Mouse (Mus musculus) ES-E14 (cell line): ENCODE measurements around the gene Peli3. TPM values are rescaled to one million over a fixed set of nuclear protein-coding genes. Genes with fewer than 3 reads are reported as not detected.
A peak's percentile ranks its signal among the peaks of the same experiment; 100 is the strongest.

Experiments
- DNase-seq: peaks from one replicate; pipeline ENCODE4 v3.0.0-alpha.2; 2013; ENCODE audit warnings: low read depth, low spot score
- H3K27ac ChIP-seq: 2 replicates; pipeline ENCODE4 v1.5.1; 2012; ENCODE audit warnings: low read depth, mild to moderate bottlenecking, low read length, moderate library complexity, mixed read lengths; ENCODE audit not compliant: poor library complexity, insufficient read depth, severe bottlenecking
- H3K36me3 ChIP-seq: 2 replicates; pipeline ENCODE4 v1.6.1; 2012; ENCODE audit warnings: mild to moderate bottlenecking, low read length, moderate library complexity, mixed read lengths; ENCODE audit not compliant: control insufficient read depth, poor library complexity, insufficient read depth, severe bottlenecking
- H3K4me1 ChIP-seq, 2 experiments: fragments of 150-350 bp in 1 of 2; sonication (generic) in 1 of 2; 2 replicates each; pipeline ENCODE4 v1.6.1; 2012; ENCODE audit warnings: low read length in 2 of 2, mild to moderate bottlenecking in 1 of 2, mixed read lengths in 1 of 2; ENCODE audit not compliant: control insufficient read depth in 2 of 2, insufficient read depth in 2 of 2, poor library complexity in 1 of 2
- H3K4me3 ChIP-seq, 2 experiments: fragments of 150-350 bp in 1 of 2; sonication (generic) in 1 of 2; 2 replicates each; pipeline ENCODE4 v1.5.1; 2012; ENCODE audit warnings: low read length in 2 of 2, low read depth in 1 of 2, mild to moderate bottlenecking in 1 of 2, mixed read lengths in 1 of 2; ENCODE audit not compliant: insufficient read depth in 1 of 2, poor library complexity in 1 of 2, severe bottlenecking in 1 of 2
- H3K9ac ChIP-seq: 2 replicates; pipeline ENCODE4 v1.6.1; 2012; ENCODE audit warnings: low read depth, mild to moderate bottlenecking, low read length, mixed read lengths; ENCODE audit not compliant: poor library complexity, insufficient read depth, severe bottlenecking
- H3K9me3 ChIP-seq: fragments of 150-350 bp; sonication (generic); 2 replicates; pipeline ENCODE4 v1.6.1; 2012; ENCODE audit warnings: low read depth, mild to moderate bottlenecking, low read length; ENCODE audit not compliant: control insufficient read depth, insufficient read depth
- CHD2 ChIP-seq: IDR thresholded peaks from 2 replicates; pipeline ENCODE4 v1.6.1; 2014; ENCODE audit warnings: mild to moderate bottlenecking, low read depth, low read length, inconsistent platforms
- HCFC1 ChIP-seq: IDR thresholded peaks from 2 replicates; pipeline ENCODE4 v1.6.1; 2012; ENCODE audit warnings: low read length, inconsistent platforms, borderline replicate concordance; ENCODE audit not compliant: insufficient read depth
- MAFK ChIP-seq: IDR thresholded peaks from 2 replicates; pipeline ENCODE4 v1.6.1; 2014; ENCODE audit warnings: mild to moderate bottlenecking, low read depth, low read length, inconsistent platforms; ENCODE audit not compliant: insufficient read depth
- ZC3H11A ChIP-seq: IDR thresholded peaks from 2 replicates; pipeline ENCODE4 v1.6.1; 2012; ENCODE audit warnings: low read depth, mild to moderate bottlenecking, inconsistent platforms, low read length, borderline replicate concordance
- ZNF384 ChIP-seq: IDR thresholded peaks from 2 replicates; pipeline ENCODE4 v1.6.1; 2012; ENCODE audit warnings: low read depth, low read length, inconsistent platforms
- in situ Hi-C, 2 experiments: fragments of 600-800 bp; cut with MboI; formaldehyde crosslinking; loops; one replicate each; pipeline ENCODE4 v1.15.1; 2025; ENCODE audit warnings: low sequenced_read_pairs in 2 of 2, inconsistent platforms in 1 of 2; ENCODE audit not compliant: unreplicated experiment in 2 of 2
- total RNA-seq: library from RNA; depleted of rRNA; stranded (reverse); fragments of 300-350 nt; gene quantifications from 2 replicates; pipeline ENCODE4 v1.2.3, GENCODE M21; 2012

Gene Peli3
- total RNA-seq, 1 experiment: 0.76 TPM

- Histone ChIP-seq H3K36me3 (peaks cover 33% of the 10 kb centered on the region), H3K9me3 (no peaks in the 10 kb centered on the region), H3K4me1 (no peaks in the 10 kb centered on the region), H3K27ac (no peak overlapping the region), H3K9ac (no peak overlapping the region), H3K4me3 (no peak overlapping the region)
- no peak for DNase-seq
- in situ Hi-C loops: loop anchor here in 1 of 2 experiments (10.0 kb wide), 1 partner anchor 155 kb away; the partner anchor contains the start of gene Rbm4b
- no peak for TF ChIP-seq ZC3H11A
- no peak for TF ChIP-seq MAFK
- TF ChIP-seq HCFC1: no peak
- no peak for TF ChIP-seq ZNF384
- no peak for TF ChIP-seq CHD2
Observed at GRCm38 (mm10) chr19:4909376-4909775, 33.6 kb downstream of the Peli3 start.

- Histone ChIP-seq H3K36me3 (peaks cover 21% of the 10 kb centered on the region), H3K9me3 (no peaks in the 10 kb centered on the region), H3K27ac (no peak overlapping the region), H3K4me3 (no peak overlapping the region), H3K9ac (no peak overlapping the region), H3K4me1 (no peaks in the 10 kb centered on the region)
- in situ Hi-C loops: loop anchor here in 1 of 2 experiments (10.0 kb wide), 1 partner anchor 153 kb away; the partner anchor contains the start of gene Rbm4b
- peak; percentile 60 for DNase-seq
- TF ChIP-seq ZC3H11A (peak; percentile 59; the same call in 1 of the 2 replicates), CHD2 (no peak)
Observed at GRCm38 (mm10) chr19:4908107-4908506, 34.8 kb downstream of the Peli3 start.

- no peak for TF ChIP-seq ZC3H11A
- no peak for TF ChIP-seq MAFK
- TF ChIP-seq HCFC1: peak; percentile 84; the same call in 1 of the 2 replicates
- TF ChIP-seq CHD2: no peak
- TF ChIP-seq ZNF384: no peak
- H3K9me3 ChIP-seq: no peaks in the 10 kb centered on the region
- in situ Hi-C loops: loop anchor here in 1 of 2 experiments (10.0 kb wide), 1 partner anchor 151 kb away; the partner anchor contains the start of gene Rbm4b
Observed at GRCm38 (mm10) chr19:4905979-4906794, 36.7 kb downstream of the Peli3 start, which contains the start of gene Bbs1. Gene Bbs1, minus strand, starts transcription at chr19:4906628.

GRCm38 (mm10) chr19:4899888-4900287, 43.0 kb downstream of the Peli3 start:
- TF ChIP-seq ZC3H11A: no peak
- TF ChIP-seq ZNF384: no peak
- no peak for TF ChIP-seq HCFC1
- no peak for TF ChIP-seq MAFK
- TF ChIP-seq CHD2: no peak
- no peak overlapping the region for H3K9ac ChIP-seq
- no peak for DNase-seq
- H3K27ac ChIP-seq: no peak overlapping the region
- in situ Hi-C loops: loop anchor here in 1 of 2 experiments (10.0 kb wide), 1 partner anchor 145 kb away; the partner anchor contains the start of gene Rbm4b
- peaks cover 9 to 17% of the 10 kb centered on the region in 2 experiments; a peak in 3 of 4 replicates for H3K4me1 ChIP-seq
- no peaks in the 10 kb centered on the region for H3K36me3 ChIP-seq
- H3K4me3 ChIP-seq: no peak overlapping the region
- no peaks in the 10 kb centered on the region for H3K9me3 ChIP-seq

More at GRCm38 (mm10) chr19:4905979-4906794, 36.7 kb downstream of the Peli3 start, which contains the start of gene Bbs1:
- Histone ChIP-seq H3K27ac (no peak within 1 kb of the TSS), H3K36me3 (peaks cover 19% of the 10 kb centered on the region), H3K4me3 (peak within 1 kb of the TSS; percentile 67 to 83), H3K9ac (peak within 1 kb of the TSS; percentile 56), H3K4me1 (no peaks in the 10 kb centered on the region)
- DNase-seq: peak; percentile 76
